Mouse (Mus musculus): ENCODE data around the gene Otud7b. TPM values are rescaled to one million over a fixed set of nuclear protein-coding genes. Genes with fewer than 3 reads are reported as not detected.

The Otud7b gene
- polyA plus RNA-seq, 1 experiment: 42.7 TPM

DNA sequence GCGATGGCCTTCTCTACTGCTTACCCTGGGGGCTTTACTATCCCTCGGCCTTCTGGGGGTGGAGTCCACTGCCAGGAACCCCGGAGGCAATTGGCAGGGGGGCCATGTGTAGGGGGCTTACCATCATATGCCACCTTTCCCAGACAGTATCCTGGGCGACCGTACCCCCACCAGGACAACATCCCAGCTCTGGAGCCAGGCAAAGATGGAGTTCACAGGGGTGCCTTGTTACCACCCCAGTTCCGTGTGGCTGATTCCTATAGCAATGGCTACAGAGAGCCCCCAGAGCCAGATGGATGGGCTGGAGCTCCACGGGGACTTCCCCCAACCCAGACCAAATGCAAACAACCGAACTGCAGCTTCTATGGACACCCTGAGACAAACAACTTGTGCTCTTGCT, 51.2 kb downstream of the Otud7b start:
- Histone ChIP-seq H3K36me3 (ENCODE audit: control insufficient read depth, insufficient read depth, low read length, poor library complexity, severe bottlenecking) (peaks cover 9% of the 10 kb centered on the region), H3K4me1 (ENCODE audit: control insufficient read depth, insufficient read depth, low read length) (peaks cover 2% of the 10 kb centered on the region), H3K9me3 (replicated peaks; ENCODE audit: control insufficient read depth, insufficient read depth, low read length, poor library complexity, severe bottlenecking) (no peaks in the 10 kb centered on the region)

DNA sequence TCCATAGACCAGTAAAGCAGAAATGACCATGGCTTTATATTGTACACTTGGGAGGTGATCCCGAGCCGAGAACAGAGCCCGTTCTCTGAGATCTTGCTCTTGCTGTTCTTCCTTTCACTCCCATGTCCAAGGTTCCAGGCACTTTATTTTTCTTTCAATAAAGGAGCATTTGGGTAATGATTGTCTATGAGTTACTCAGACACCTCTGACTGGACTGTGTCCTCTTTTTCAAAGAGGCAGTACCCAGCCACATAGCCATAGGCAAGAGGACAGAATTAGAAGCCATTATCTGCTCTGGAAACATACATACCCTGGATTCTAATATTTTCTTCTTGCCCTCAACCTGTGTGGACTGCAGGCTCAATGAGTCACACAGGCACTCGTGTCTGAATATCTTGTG, 55.5 kb downstream of the Otud7b start:
- Histone ChIP-seq H3K4me3 (ENCODE audit: low read depth, low read length) (no peak overlapping the region), H3K9ac (ENCODE audit: low read depth, poor library complexity, severe bottlenecking) (no peak overlapping the region), H3K27me3 (ENCODE audit: control insufficient read depth, insufficient read depth, low read length, poor library complexity, severe bottlenecking) (no peaks in the 10 kb centered on the region), H3K4me1 (ENCODE audit: control insufficient read depth, insufficient read depth, low read length) (peaks cover 5% of the 10 kb centered on the region), H3K36me3 (ENCODE audit: control insufficient read depth, insufficient read depth, low read length, poor library complexity, severe bottlenecking) (no peaks in the 10 kb centered on the region), H3K9me3 (replicated peaks; ENCODE audit: control insufficient read depth, insufficient read depth, low read length, poor library complexity, severe bottlenecking) (no peaks in the 10 kb centered on the region), H3K27ac (ENCODE audit: insufficient read depth, low read length) (no peak overlapping the region)
- no peak for TF ChIP-seq CTCF (IDR thresholded peaks at IDR 0.05; ENCODE audit: low read depth, low read length)
- TF ChIP-seq POLR2A (IDR thresholded peaks at IDR 0.05; ENCODE audit: insufficient read depth, low read length): no peak
- TF ChIP-seq EP300 (IDR thresholded peaks at IDR 0.05; ENCODE audit: insufficient read depth, low read depth, low read length): no peak

More for the DNA sequence above, 51.2 kb downstream of the Otud7b start:
- H3K4me3 ChIP-seq (ENCODE audit: low read depth, low read length): no peak overlapping the region
- H3K27me3 ChIP-seq (ENCODE audit: control insufficient read depth, insufficient read depth, low read length, poor library complexity, severe bottlenecking): no peaks in the 10 kb centered on the region
- H3K9ac ChIP-seq (ENCODE audit: low read depth, poor library complexity, severe bottlenecking): no peak overlapping the region
- H3K27ac ChIP-seq (ENCODE audit: insufficient read depth, low read length): no peak overlapping the region
- TF ChIP-seq CTCF (IDR thresholded peaks at IDR 0.05; ENCODE audit: low read depth, low read length) (no peak), POLR2A (IDR thresholded peaks at IDR 0.05; ENCODE audit: insufficient read depth, low read length) (no peak), EP300 (IDR thresholded peaks at IDR 0.05; ENCODE audit: insufficient read depth, low read depth, low read length) (no peak)

GRCm38 (mm10) chr3:96160222-96160802, 56.0 kb downstream of the Otud7b start:
- Histone ChIP-seq H3K4me1 (ENCODE audit: control insufficient read depth, insufficient read depth, low read length) (peaks cover 5% of the 10 kb centered on the region), H3K36me3 (ENCODE audit: control insufficient read depth, insufficient read depth, low read length, poor library complexity, severe bottlenecking) (no peaks in the 10 kb centered on the region), H3K9ac (ENCODE audit: low read depth, poor library complexity, severe bottlenecking) (no peak overlapping the region), H3K27me3 (ENCODE audit: control insufficient read depth, insufficient read depth, low read length, poor library complexity, severe bottlenecking) (no peaks in the 10 kb centered on the region), H3K9me3 (replicated peaks; ENCODE audit: control insufficient read depth, insufficient read depth, low read length, poor library complexity, severe bottlenecking) (no peaks in the 10 kb centered on the region), H3K4me3 (ENCODE audit: low read depth, low read length) (no peak overlapping the region), H3K27ac (ENCODE audit: insufficient read depth, low read length) (peak overlapping the region; percentile 86)
- TF ChIP-seq POLR2A (IDR thresholded peaks at IDR 0.05; ENCODE audit: insufficient read depth, low read length) (no peak), CTCF (IDR thresholded peaks at IDR 0.05; ENCODE audit: low read depth, low read length) (no peak), EP300 (IDR thresholded peaks at IDR 0.05; ENCODE audit: insufficient read depth, low read depth, low read length) (no peak)

- Histone ChIP-seq H3K27ac (ENCODE audit: insufficient read depth, low read length) (peak overlapping the region; percentile 86), H3K9ac (ENCODE audit: low read depth, poor library complexity, severe bottlenecking) (peak overlapping the region; percentile 42), H3K27me3 (ENCODE audit: control insufficient read depth, insufficient read depth, low read length, poor library complexity, severe bottlenecking) (no peaks in the 10 kb centered on the region), H3K4me1 (ENCODE audit: control insufficient read depth, insufficient read depth, low read length) (peaks cover 5% of the 10 kb centered on the region), H3K4me3 (ENCODE audit: low read depth, low read length) (peak overlapping the region; percentile 64), H3K36me3 (ENCODE audit: control insufficient read depth, insufficient read depth, low read length, poor library complexity, severe bottlenecking) (no peaks in the 10 kb centered on the region), H3K9me3 (replicated peaks; ENCODE audit: control insufficient read depth, insufficient read depth, low read length, poor library complexity, severe bottlenecking) (no peaks in the 10 kb centered on the region)
- no peak for TF ChIP-seq POLR2A (IDR thresholded peaks at IDR 0.05; ENCODE audit: insufficient read depth, low read length)
- peak; percentile 12; the same call in 1 of the 2 replicates for TF ChIP-seq EP300 (IDR thresholded peaks at IDR 0.05; ENCODE audit: insufficient read depth, low read depth, low read length)
These were observed 56.6 kb downstream of the Otud7b start for GRCm38 (mm10) chr3:96160803-96161516.

DNA sequence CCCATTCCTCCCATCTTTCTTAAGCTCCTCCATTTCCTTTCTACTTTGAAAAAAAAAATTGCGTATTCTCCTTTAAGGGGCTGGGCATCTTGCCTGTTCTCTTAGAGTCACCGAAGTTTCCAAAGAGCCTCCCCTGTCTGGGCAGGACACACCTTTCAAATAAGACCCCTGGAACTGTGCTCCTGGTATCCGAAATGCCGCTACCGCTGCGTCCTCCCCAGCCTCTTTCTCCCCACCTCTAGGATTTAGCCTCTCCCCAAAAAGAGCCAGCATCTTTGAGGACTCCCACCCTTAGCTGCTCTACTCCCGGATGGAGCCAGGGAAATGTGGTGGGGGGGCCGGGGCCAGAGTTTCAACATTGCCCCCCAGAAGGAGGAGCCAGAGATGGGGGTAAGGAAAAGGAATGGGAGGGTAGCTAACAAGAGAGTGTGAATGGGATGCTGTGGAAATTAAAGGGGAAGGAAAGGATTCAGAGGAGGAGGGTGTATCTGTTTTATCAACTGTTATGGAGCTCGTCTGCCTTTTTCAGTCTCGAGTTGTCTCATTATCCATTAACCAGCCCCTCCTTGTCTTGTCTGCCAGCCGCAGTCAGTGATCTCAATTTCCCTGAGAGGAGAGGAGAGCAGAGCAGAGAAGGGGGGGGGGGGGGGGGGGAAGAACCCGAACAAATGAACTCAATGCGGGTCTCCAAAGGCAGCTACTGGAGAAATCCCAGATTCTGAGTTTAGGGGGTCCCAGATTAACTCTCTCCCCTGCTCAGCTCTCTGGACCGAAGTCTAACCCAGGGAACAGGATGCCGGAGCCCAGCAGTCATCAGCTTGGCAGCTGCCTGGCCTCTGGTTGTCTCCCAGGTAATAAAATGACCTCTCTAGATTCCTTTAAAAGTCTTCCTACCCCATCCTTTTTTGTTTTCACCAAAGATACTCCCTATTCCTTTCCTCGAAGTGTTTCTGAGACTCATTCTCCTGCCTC, 57.8 kb downstream of the Otud7b start, which contains the start of gene Mtmr11:
Mtmr11 (plus strand) TSS at position 136 of the 972 bp plus-strand sequence.
- H3K27ac ChIP-seq (ENCODE audit: insufficient read depth, low read length): peak within 1 kb of the TSS; percentile 86
- H3K27me3 ChIP-seq (ENCODE audit: control insufficient read depth, insufficient read depth, low read length, poor library complexity, severe bottlenecking): no peaks in the 10 kb centered on the region
- no peak for TF ChIP-seq EP300 (IDR thresholded peaks at IDR 0.05; ENCODE audit: insufficient read depth, low read depth, low read length)
- TF ChIP-seq POLR2A (IDR thresholded peaks at IDR 0.05; ENCODE audit: insufficient read depth, low read length): no peak
- TF ChIP-seq CTCF (IDR thresholded peaks at IDR 0.05; ENCODE audit: low read depth, low read length): no peak
- H3K9ac ChIP-seq (ENCODE audit: low read depth, poor library complexity, severe bottlenecking): peak within 1 kb of the TSS; percentile 42
- no peaks in the 10 kb centered on the region for H3K9me3 ChIP-seq (replicated peaks; ENCODE audit: control insufficient read depth, insufficient read depth, low read length, poor library complexity, severe bottlenecking)
- H3K4me3 ChIP-seq (ENCODE audit: low read depth, low read length): peak within 1 kb of the TSS; percentile 64
- no peaks in the 10 kb centered on the region for H3K36me3 ChIP-seq (ENCODE audit: control insufficient read depth, insufficient read depth, low read length, poor library complexity, severe bottlenecking)
- H3K4me1 ChIP-seq (ENCODE audit: control insufficient read depth, insufficient read depth, low read length): peaks cover 5% of the 10 kb centered on the region
